Mouse (Mus musculus): ENCODE measurements around the gene Ndufab1. TPM values are rescaled to one million over a fixed set of nuclear protein-coding genes. Genes with fewer than 3 reads are reported as not detected.
A peak's percentile ranks its signal among the peaks of the same experiment; 100 is the strongest.

Ndufab1 gene
- polyA plus RNA-seq, 1 experiment = 231 TPM

GRCm38 (mm10) chr7:122074374-122074773 is 27.3 kb downstream of the Ndufab1 start:
- no peak for DNase-seq (ENCODE audit: extremely low spot score in 1 of 2, low spot score in 1 of 2)

GRCm38 (mm10) chr7:122067517-122068381 is 33.9 kb downstream of the Ndufab1 start:
- no peak for DNase-seq (ENCODE audit: extremely low spot score in 1 of 2, low spot score in 1 of 2)

GRCm38 (mm10) chr7:122066945-122067516 is 34.7 kb downstream of the Ndufab1 start, which contains the start of the genes Ubfd1 and Ears2:
Gene Ubfd1, plus strand, starts transcription at chr7:122067175.
Gene Ears2, minus strand, starts transcription at chr7:122067263.
- peak; percentile 96 to 98 for DNase-seq (ENCODE audit: extremely low spot score in 1 of 2, low spot score in 1 of 2)

GRCm38 (mm10) chr7:122066102-122066944 is 35.4 kb downstream of the Ndufab1 start:
- DNase-seq (ENCODE audit: extremely low spot score in 1 of 2, low spot score in 1 of 2) = no peak

- DNase-seq (ENCODE audit: extremely low spot score in 1 of 2, low spot score in 1 of 2) = no peak
Measured at GRCm38 (mm10) chr7:122065656-122066055, 36.0 kb downstream of the Ndufab1 start.

GRCm38 (mm10) chr7:122056633-122057032 is 45.1 kb downstream of the Ndufab1 start:
- no peak for DNase-seq (ENCODE audit: extremely low spot score in 1 of 2, low spot score in 1 of 2)

- DNase-seq (ENCODE audit: extremely low spot score in 1 of 2, low spot score in 1 of 2) = no peak
Measured at GRCm38 (mm10) chr7:122050834-122051233, 50.9 kb downstream of the Ndufab1 start.

- no peak for DNase-seq (ENCODE audit: extremely low spot score in 1 of 2, low spot score in 1 of 2)
Measured at GRCm38 (mm10) chr7:122048191-122048590, 53.5 kb downstream of the Ndufab1 start.

- DNase-seq (ENCODE audit: extremely low spot score in 1 of 2, low spot score in 1 of 2) = no peak
Measured at GRCm38 (mm10) chr7:122046813-122047212, 54.9 kb downstream of the Ndufab1 start.

GRCm38 (mm10) chr7:122045711-122046110 is 56.0 kb downstream of the Ndufab1 start:
- no peak for DNase-seq (ENCODE audit: extremely low spot score in 1 of 2, low spot score in 1 of 2)

GRCm38 (mm10) chr7:122045181-122045634 is 56.5 kb downstream of the Ndufab1 start:
- DNase-seq (ENCODE audit: extremely low spot score in 1 of 2, low spot score in 1 of 2) = peak; percentile 24 to 65

GRCm38 (mm10) chr7:122044106-122044505 is 57.6 kb downstream of the Ndufab1 start:
- no peak for DNase-seq (ENCODE audit: extremely low spot score in 1 of 2, low spot score in 1 of 2)

Other genes with a start within 250 kb of the Ndufab1 start
- gene Scnn1b, start 236.8 kb downstream of the Ndufab1 start, polyA plus RNA-seq (2012; rRNA removed) = 0.22 and 0.27 TPM in 2 replicates
- gene Cog7, start 120.2 kb downstream of the Ndufab1 start, polyA plus RNA-seq (2012; rRNA removed) = 31.3 and 33.4 TPM in 2 replicates
- 29.2 and 34.3 TPM in 2 replicates for gene Gga2, start 80.7 kb downstream of the Ndufab1 start, polyA plus RNA-seq (2012; rRNA removed)
- gene Ubfd1, start 34.7 kb downstream of the Ndufab1 start, polyA plus RNA-seq (2012; rRNA removed) = 40.0 and 42.5 TPM in 2 replicates
- gene Ears2, start 34.6 kb downstream of the Ndufab1 start, polyA plus RNA-seq (2012; rRNA removed) = 5.6 and 6.0 TPM in 2 replicates
- gene Palb2, start 31.1 kb upstream of the Ndufab1 start, polyA plus RNA-seq (2012; rRNA removed) = 1.7 and 2.1 TPM in 2 replicates
- 121 and 123 TPM in 2 replicates for gene Dctn5, start 31.2 kb upstream of the Ndufab1 start, polyA plus RNA-seq (2012; rRNA removed)
- 3.1 and 3.4 TPM in 2 replicates for gene Plk1, start 57.6 kb upstream of the Ndufab1 start, polyA plus RNA-seq (2012; rRNA removed)
- gene Ern2, start 84.3 kb upstream of the Ndufab1 start, polyA plus RNA-seq (2012; rRNA removed) = 0.17 and 0.20 TPM in 2 replicates
- 2.2 and 2.7 TPM in 2 replicates for gene Chp2, start 117.6 kb upstream of the Ndufab1 start, polyA plus RNA-seq (2012; rRNA removed)
- gene Prkcb, start 186.9 kb upstream of the Ndufab1 start, polyA plus RNA-seq (2012; rRNA removed) = 502 and 539 TPM in 2 replicates

Measured in frontal cortex, adult 2 months (tissue).